Mouse (Mus musculus) lung, embryonic 14.5 days (tissue): ENCODE measurements around the gene Sgms1. TPM values are rescaled to one million over a fixed set of nuclear protein-coding genes. Genes with fewer than 3 reads are reported as not detected.
"Not testable (repeated sequence)": the region's sequence is repeated elsewhere in the genome, so short reads cannot be mapped to it uniquely, and the experiment has no call there.

Source experiments
- ATAC-seq: fragments of 200-750 bp; cut with Nextera tagmentation; 2 replicates; pipeline ENCODE4 v1.8.0; 2017; ENCODE audit warnings: mild to moderate bottlenecking, moderate TSS enrichment, moderate library complexity; ENCODE audit not compliant: insufficient read depth
- DNase-seq: peaks from one replicate; pipeline ENCODE4 v3.0.0-alpha.2; 2015
- H3K27ac ChIP-seq: fragments of 300-500 bp; sonication (generic); 2 replicates; pipeline ENCODE4 v1.5.1; 2014; ENCODE audit warnings: low read depth, mild to moderate bottlenecking, moderate library complexity
- H3K27me3 ChIP-seq: fragments of 300-500 bp; sonication (generic); 2 replicates; pipeline ENCODE4 v1.6.1; 2014; ENCODE audit warnings: low read length, control low read depth; ENCODE audit not compliant: insufficient read depth
- H3K36me3 ChIP-seq: fragments of 300-500 bp; sonication (generic); 2 replicates; pipeline ENCODE4 v1.6.1; 2014; ENCODE audit warnings: control low read depth; ENCODE audit not compliant: insufficient read depth
- H3K4me1 ChIP-seq: fragments of 300-500 bp; sonication (generic); 2 replicates; pipeline ENCODE4 v1.6.1; 2014; ENCODE audit warnings: antibody characterized with exemption, control low read depth; ENCODE audit not compliant: insufficient read depth
- H3K4me2 ChIP-seq: fragments of 300-500 bp; sonication (generic); 2 replicates; pipeline ENCODE4 v1.6.1; 2014; ENCODE audit warnings: mild to moderate bottlenecking
- H3K4me3 ChIP-seq: fragments of 300-500 bp; sonication (generic); 2 replicates; pipeline ENCODE4 v1.5.1; 2014; ENCODE audit warnings: low read depth, low read length
- H3K9ac ChIP-seq: fragments of 300-500 bp; sonication (generic); 2 replicates; pipeline ENCODE4 v1.6.1; 2014
- H3K9me3 ChIP-seq: fragments of 300-500 bp; sonication (generic); 2 replicates; pipeline ENCODE4 v1.6.1; 2016; ENCODE audit warnings: low read depth, low read length, control low read depth
- CTCF ChIP-seq: IDR thresholded peaks from 2 replicates; pipeline ENCODE4 v1.5.1; 2016; ENCODE audit warnings: antibody characterized with exemption, low read depth
- WGBS: fragments of 180-500 bp; shearing (Covaris S2); extraction: QIAGEN DNeasy Blood & Tissue Kit; methylation state at CpG from one replicate; pipeline ENCODE4 v1.1.7; 2014; 5-methylcytosine and 5-hydroxymethylcytosine counted together
- polyA plus RNA-seq: library from polyadenylated mRNA; unstranded; fragments of >200 nt; fragmentation: Nextera tagmentation; extraction: Ambion mirVana; gene quantifications from 2 replicates; pipeline ENCODE4 v1.2.1, GENCODE M21; 2014

The Sgms1 gene
- polyA plus RNA-seq, 1 experiment from 2014 or later = 50.2 TPM

DNA sequence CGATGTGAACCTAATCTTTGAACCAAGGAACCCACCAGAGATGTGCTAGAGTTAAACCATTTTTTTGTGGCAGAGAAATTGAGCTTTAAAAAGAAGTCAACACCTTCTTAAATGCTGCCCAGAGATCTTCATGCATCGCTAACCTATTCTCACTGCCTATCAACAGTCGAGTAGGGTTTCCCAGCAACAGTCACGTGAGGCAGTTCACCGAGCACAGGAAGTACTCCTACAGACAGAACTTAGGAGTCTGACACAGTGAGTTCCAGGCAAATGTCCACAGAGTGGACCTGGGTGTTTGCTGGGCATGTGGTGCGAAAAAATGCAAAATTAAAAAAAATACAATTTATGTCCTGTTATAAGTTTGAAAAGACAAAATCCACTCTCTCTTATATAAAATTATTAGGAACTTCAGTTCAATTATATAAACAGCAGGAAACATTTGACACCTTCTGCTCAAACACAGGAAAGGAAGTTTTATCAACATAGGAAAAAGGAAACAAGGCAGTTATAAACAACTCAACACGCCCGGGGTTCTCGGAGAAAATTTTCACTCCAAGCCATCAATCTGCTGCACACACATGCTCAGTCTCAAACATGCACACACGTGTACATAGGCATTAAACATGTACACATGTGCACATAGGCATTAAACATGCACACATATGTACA lies 64.3 kb downstream of the Sgms1 start:
- Histone ChIP-seq H3K4me1 (peaks cover 15% of the 10 kb centered on the region), H3K9me3 (no peaks in the 10 kb centered on the region), H3K9ac (no peak overlapping the region), H3K36me3 (0 out of 2 replicates have a peak, but pooled peaks cover 4% of the 10 kb centered on the region), H3K27ac (no peak overlapping the region), H3K27me3 (no peaks in the 10 kb centered on the region), H3K4me3 (no peak overlapping the region), H3K4me2 (no peak overlapping the region)
- no peak for TF ChIP-seq CTCF
- no peak for ATAC-seq
- DNase-seq = peak; percentile 59
- 40% methylated on average over 10 of the region's 10 CpGs for WGBS

- 0 out of 2 replicates have a peak, but pooled peaks cover 4% of the 10 kb centered on the region for H3K36me3 ChIP-seq
- peaks cover 15% of the 10 kb centered on the region for H3K4me1 ChIP-seq
- TF ChIP-seq CTCF = no peak
- no peaks in the 10 kb centered on the region for H3K9me3 ChIP-seq
- no peak overlapping the region for H3K4me3 ChIP-seq
- DNase-seq = no peak
- WGBS = 91% methylated on average over 1 of the region's 1 CpGs
- no peak overlapping the region for H3K4me2 ChIP-seq
- no peak for ATAC-seq
- H3K9ac ChIP-seq = no peak overlapping the region
- H3K27me3 ChIP-seq = no peaks in the 10 kb centered on the region
- no peak overlapping the region for H3K27ac ChIP-seq
Measured at GRCm38 (mm10) chr19:32324550-32324949, 65.0 kb downstream of the Sgms1 start.

GRCm38 (mm10) chr19:32323070-32323469 lies 66.4 kb downstream of the Sgms1 start:
- ATAC-seq = peak; percentile 72
- peak overlapping the region; percentile 55 for H3K4me2 ChIP-seq
- no peaks in the 10 kb centered on the region for H3K9me3 ChIP-seq
- H3K9ac ChIP-seq = no peak overlapping the region
- 0 out of 2 replicates have a peak overlapping the region, but pooled peaks have one; percentile 10 for H3K4me3 ChIP-seq
- peaks cover 15% of the 10 kb centered on the region for H3K4me1 ChIP-seq
- 59% methylated on average over 11 of the region's 11 CpGs for WGBS
- TF ChIP-seq CTCF = no peak
- H3K27me3 ChIP-seq = no peaks in the 10 kb centered on the region
- peak overlapping the region; percentile 89 for H3K27ac ChIP-seq
- peak; percentile 59 for DNase-seq
- no peaks in the 10 kb centered on the region for H3K36me3 ChIP-seq

DNA sequence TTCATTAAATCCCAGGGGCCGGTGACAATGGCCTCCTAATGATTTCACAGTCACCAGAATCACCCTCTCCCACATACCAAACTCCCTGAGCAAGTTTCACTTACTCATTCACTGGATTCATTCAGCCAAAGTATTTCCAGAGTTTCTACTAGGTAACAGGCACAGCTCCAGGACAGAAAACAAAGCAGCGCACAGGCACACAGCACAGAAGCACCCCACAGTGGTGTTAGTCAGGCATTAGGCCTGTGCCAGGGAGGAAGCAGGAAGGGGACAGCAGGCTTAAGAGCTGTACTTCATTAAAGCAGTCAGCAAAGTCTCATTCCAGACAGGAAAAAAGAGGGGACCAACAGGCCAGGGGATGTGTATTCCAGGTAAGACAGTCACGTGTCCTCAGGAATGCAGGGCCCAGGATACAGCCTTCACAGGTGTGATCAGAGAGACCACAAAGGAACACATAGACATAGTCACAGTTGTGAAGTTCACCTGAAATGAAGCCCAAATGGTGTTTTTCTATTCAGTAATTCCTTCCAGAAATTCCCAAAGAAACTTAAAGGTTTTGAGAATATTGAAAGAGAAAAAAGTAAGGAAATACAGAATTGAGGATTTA lies 67.0 kb downstream of the Sgms1 start:
- H3K4me3 ChIP-seq = peak overlapping the region; percentile 10; the same call in 1 of the 2 replicates
- ATAC-seq (peak; percentile 55; the same call in 1 of the 2 replicates), DNase-seq (peak; percentile 55)
- H3K4me2 ChIP-seq = peak overlapping the region; percentile 55
- no peaks in the 10 kb centered on the region for H3K36me3 ChIP-seq
- no peak overlapping the region for H3K9ac ChIP-seq
- peaks cover 15% of the 10 kb centered on the region for H3K4me1 ChIP-seq
- peak overlapping the region; percentile 89 for H3K27ac ChIP-seq
- 41% methylated on average over 3 of the region's 3 CpGs for WGBS
- H3K27me3 ChIP-seq = no peaks in the 10 kb centered on the region
- peak; percentile 27 for TF ChIP-seq CTCF
- H3K9me3 ChIP-seq = no peaks in the 10 kb centered on the region

DNA sequence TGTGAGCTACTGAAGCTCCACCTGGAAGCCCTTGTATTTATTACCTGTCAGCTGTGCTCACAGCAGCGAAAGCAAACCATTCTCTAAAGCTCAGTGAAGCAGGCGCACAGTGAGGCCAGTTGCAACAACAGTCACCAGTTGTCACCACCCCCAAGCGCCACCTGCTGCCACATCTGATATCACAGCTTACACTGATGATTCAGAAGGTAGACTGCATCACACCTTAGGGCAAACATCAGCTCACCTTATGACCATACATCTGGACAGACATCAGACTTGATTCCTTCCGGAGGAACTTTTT lies 69.2 kb downstream of the Sgms1 start:
- no peaks in the 10 kb centered on the region for H3K36me3 ChIP-seq
- DNase-seq = peak; percentile 66
- H3K9ac ChIP-seq = no peak overlapping the region
- no peak overlapping the region for H3K27ac ChIP-seq
- WGBS = 51% methylated on average over 4 of the region's 4 CpGs
- no peaks in the 10 kb centered on the region for H3K9me3 ChIP-seq
- TF ChIP-seq CTCF = peak; percentile 70
- no peak overlapping the region for H3K4me2 ChIP-seq
- H3K4me3 ChIP-seq = no peak overlapping the region
- H3K4me1 ChIP-seq = peaks cover 12% of the 10 kb centered on the region; the same call in 1 of the 2 replicates
- no peak for ATAC-seq
- no peaks in the 10 kb centered on the region for H3K27me3 ChIP-seq

GRCm38 (mm10) chr19:32319531-32320365 lies 69.8 kb downstream of the Sgms1 start:
- DNase-seq (peak; percentile 46), ATAC-seq (no peak)
- 37% methylated on average over 12 of the region's 12 CpGs for WGBS
- TF ChIP-seq CTCF = no peak
- Histone ChIP-seq H3K27ac (no peak overlapping the region), H3K4me1 (peaks cover 9% of the 10 kb centered on the region; the same call in 1 of the 2 replicates), H3K9ac (no peak overlapping the region), H3K27me3 (no peaks in the 10 kb centered on the region), H3K4me2 (no peak overlapping the region), H3K9me3 (no peaks in the 10 kb centered on the region), H3K4me3 (no peak overlapping the region), H3K36me3 (no peaks in the 10 kb centered on the region)

- no peak overlapping the region for H3K4me2 ChIP-seq
- H3K4me3 ChIP-seq = no peak overlapping the region
- DNase-seq (no peak), ATAC-seq (no peak)
- H3K4me1 ChIP-seq = peaks cover 9% of the 10 kb centered on the region; the same call in 1 of the 2 replicates
- H3K9me3 ChIP-seq = no peaks in the 10 kb centered on the region
- TF ChIP-seq CTCF = no peak
- H3K9ac ChIP-seq = no peak overlapping the region
- H3K27me3 ChIP-seq = no peaks in the 10 kb centered on the region
- no peak overlapping the region for H3K27ac ChIP-seq
- H3K36me3 ChIP-seq = no peaks in the 10 kb centered on the region
- 64% methylated on average over 1 of the region's 1 CpGs for WGBS
Measured at GRCm38 (mm10) chr19:32319057-32319456, 70.5 kb downstream of the Sgms1 start.

GRCm38 (mm10) chr19:32317347-32317746 lies 72.2 kb downstream of the Sgms1 start:
- not testable (repeated sequence) for H3K27me3 ChIP-seq, ATAC-seq, H3K4me3 ChIP-seq, DNase-seq, H3K27ac ChIP-seq, H3K9me3 ChIP-seq, H3K9ac ChIP-seq, H3K4me1 ChIP-seq, H3K4me2 ChIP-seq, H3K36me3 ChIP-seq
- WGBS = 81% methylated on average over 1 of the region's 1 CpGs
